Mouse (Mus musculus) layer of hippocampus, adult 11-12 months (tissue): ENCODE measurements around the gene Pkd2l1.
A peak's percentile ranks its signal among the peaks of the same experiment; 100 is the strongest.

Source experiments
- DNase-seq: peaks from one replicate; pipeline ENCODE4 v3.0.0; 2022; ENCODE audit warnings: low spot score

Pkd2l1 gene

GRCm38 (mm10) chr19:44192342-44192741 is at the start of gene Pkd2l1:
Gene Pkd2l1 (minus strand): TSS chr19:44192442.
- no peak for DNase-seq

- DNase-seq: no peak
Observed at GRCm38 (mm10) chr19:44238906-44239305, 46.7 kb upstream of the Pkd2l1 start.

- no peak for DNase-seq
Observed at GRCm38 (mm10) chr19:44237471-44238006, 45.3 kb upstream of the Pkd2l1 start.

- no peak for DNase-seq
Observed at GRCm38 (mm10) chr19:44231608-44232151, 39.4 kb upstream of the Pkd2l1 start.

GRCm38 (mm10) chr19:44230212-44230611 is 38.0 kb upstream of the Pkd2l1 start:
- no peak for DNase-seq

- DNase-seq: no peak
Observed at GRCm38 (mm10) chr19:44229776-44230175, 37.5 kb upstream of the Pkd2l1 start.

GRCm38 (mm10) chr19:44225728-44226127 is 33.5 kb upstream of the Pkd2l1 start:
- no peak for DNase-seq

GRCm38 (mm10) chr19:44217958-44218525 is 25.8 kb upstream of the Pkd2l1 start:
- no peak for DNase-seq

GRCm38 (mm10) chr19:44215255-44215654 is 23.0 kb upstream of the Pkd2l1 start:
- no peak for DNase-seq

GRCm38 (mm10) chr19:44207079-44207478 is 14.8 kb upstream of the Pkd2l1 start:
- DNase-seq: no peak

- no peak for DNase-seq
Observed at GRCm38 (mm10) chr19:44203015-44203564, 10.8 kb upstream of the Pkd2l1 start, which contains the start of gene Scd3. Gene Scd3 (plus strand): TSS chr19:44203269.

GRCm38 (mm10) chr19:44198964-44199363 is 6.7 kb upstream of the Pkd2l1 start:
- DNase-seq: no peak

GRCm38 (mm10) chr19:44198494-44198893 is 6.3 kb upstream of the Pkd2l1 start:
- DNase-seq: no peak

- no peak for DNase-seq
Observed at GRCm38 (mm10) chr19:44197053-44197852, 5.0 kb upstream of the Pkd2l1 start.

GRCm38 (mm10) chr19:44195138-44195537 is 2.9 kb upstream of the Pkd2l1 start:
- peak; percentile 69 for DNase-seq

- DNase-seq: no peak
Observed at GRCm38 (mm10) chr19:44193906-44194305, 1.7 kb upstream of the Pkd2l1 start.

GRCm38 (mm10) chr19:44189056-44189455 is 3.2 kb downstream of the Pkd2l1 start:
- DNase-seq: no peak

- no peak for DNase-seq
Observed at GRCm38 (mm10) chr19:44183968-44184367, 8.3 kb downstream of the Pkd2l1 start.

- no peak for DNase-seq
Observed at GRCm38 (mm10) chr19:44180502-44180901, 11.7 kb downstream of the Pkd2l1 start.

- no peak for DNase-seq
Observed at GRCm38 (mm10) chr19:44176741-44177140, 15.5 kb downstream of the Pkd2l1 start.

GRCm38 (mm10) chr19:44174835-44175234 is 17.4 kb downstream of the Pkd2l1 start:
- no peak for DNase-seq

GRCm38 (mm10) chr19:44161515-44161914 is 30.7 kb downstream of the Pkd2l1 start:
- no peak for DNase-seq

- no peak for DNase-seq
Observed at GRCm38 (mm10) chr19:44159386-44159785, 32.9 kb downstream of the Pkd2l1 start.
